Mouse (Mus musculus): ENCODE measurements at regions not wholly inside any gene's neighbourhood (a gene's known extent, or its start where the extent isn't known, plus 50 kb on each side); places are given as distances from the start of the nearest gene placed in this dataset.

- DNase-seq (ENCODE audit: low read depth, low spot score), result no peak
Observed at GRCm38 (mm10) chr5:47185868-47186267, 797.1 kb upstream of the Slit2 start.

GRCm38 (mm10) chr5:47202164-47202914, 780.6 kb upstream of the Slit2 start:
- DNase-seq (ENCODE audit: low read depth, low spot score), result no peak

GRCm38 (mm10) chr5:47202915-47203296, 780.0 kb upstream of the Slit2 start:
- DNase-seq (ENCODE audit: low read depth, low spot score), result no peak

- DNase-seq (ENCODE audit: low read depth, low spot score), result no peak
Observed at GRCm38 (mm10) chr5:47210542-47210941, 772.4 kb upstream of the Slit2 start.

- DNase-seq (ENCODE audit: low read depth, low spot score), result no peak
Observed at GRCm38 (mm10) chr5:47215421-47215820, 767.5 kb upstream of the Slit2 start.

- DNase-seq (ENCODE audit: low read depth, low spot score), result peak; percentile 39
Observed at GRCm38 (mm10) chr5:47225247-47225646, 757.7 kb upstream of the Slit2 start.

- no peak for DNase-seq (ENCODE audit: low read depth, low spot score)
Observed at GRCm38 (mm10) chr5:47236094-47236493, 746.8 kb upstream of the Slit2 start.

- no peak for DNase-seq (ENCODE audit: low read depth, low spot score)
Observed at GRCm38 (mm10) chr5:47240060-47240459, 742.9 kb upstream of the Slit2 start.

GRCm38 (mm10) chr5:47240586-47240985, 742.4 kb upstream of the Slit2 start:
- peak; percentile 11 for DNase-seq (ENCODE audit: low read depth, low spot score)

- no peak for DNase-seq (ENCODE audit: low read depth, low spot score)
Observed at GRCm38 (mm10) chr5:47254835-47255369, 728.0 kb upstream of the Slit2 start.

- DNase-seq (ENCODE audit: low read depth, low spot score), result no peak
Observed at GRCm38 (mm10) chr5:47261658-47262411, 721.1 kb upstream of the Slit2 start.

- DNase-seq (ENCODE audit: low read depth, low spot score), result no peak
Observed at GRCm38 (mm10) chr5:47272642-47273041, 710.3 kb upstream of the Slit2 start.

GRCm38 (mm10) chr5:47273389-47274255, 709.3 kb upstream of the Slit2 start:
- peak; percentile 17 for DNase-seq (ENCODE audit: low read depth, low spot score)

GRCm38 (mm10) chr5:47274256-47274638, 708.7 kb upstream of the Slit2 start:
- peak; percentile 22 for DNase-seq (ENCODE audit: low read depth, low spot score)

- no peak for DNase-seq (ENCODE audit: low read depth, low spot score)
Observed at GRCm38 (mm10) chr5:47276231-47277195, 706.4 kb upstream of the Slit2 start.

- peak; percentile 8 for DNase-seq (ENCODE audit: low read depth, low spot score)
Observed at GRCm38 (mm10) chr5:47279630-47280029, 703.3 kb upstream of the Slit2 start.

GRCm38 (mm10) chr5:47299602-47300001, 683.3 kb upstream of the Slit2 start:
- DNase-seq (ENCODE audit: low read depth, low spot score), result no peak

- DNase-seq (ENCODE audit: low read depth, low spot score), result no peak
Observed at GRCm38 (mm10) chr5:47317506-47317905, 665.4 kb upstream of the Slit2 start.

GRCm38 (mm10) chr5:47318147-47318546, 664.8 kb upstream of the Slit2 start:
- no peak for DNase-seq (ENCODE audit: low read depth, low spot score)

- DNase-seq (ENCODE audit: low read depth, low spot score), result peak; percentile 60
Observed at GRCm38 (mm10) chr5:47322511-47323167, 660.3 kb upstream of the Slit2 start.

Measured in 3T3-L1 (cell line).